Mouse (Mus musculus) megakaryocyte, embryonic 14.5 days (primary cell): Measurements from ENCODE around the gene Mbd4.

Experiments
- FLI1 ChIP-seq: IDR thresholded peaks from 2 replicates; pipeline ENCODE4 v1.6.1; 2012; ENCODE audit warnings: low read length, inconsistent platforms, mixed read lengths
- GATA1 ChIP-seq: IDR thresholded peaks from 3 replicates; pipeline ENCODE4 v1.6.1; 2012; ENCODE audit warnings: mixed read lengths, low read length, inconsistent platforms, borderline replicate concordance

DNA sequence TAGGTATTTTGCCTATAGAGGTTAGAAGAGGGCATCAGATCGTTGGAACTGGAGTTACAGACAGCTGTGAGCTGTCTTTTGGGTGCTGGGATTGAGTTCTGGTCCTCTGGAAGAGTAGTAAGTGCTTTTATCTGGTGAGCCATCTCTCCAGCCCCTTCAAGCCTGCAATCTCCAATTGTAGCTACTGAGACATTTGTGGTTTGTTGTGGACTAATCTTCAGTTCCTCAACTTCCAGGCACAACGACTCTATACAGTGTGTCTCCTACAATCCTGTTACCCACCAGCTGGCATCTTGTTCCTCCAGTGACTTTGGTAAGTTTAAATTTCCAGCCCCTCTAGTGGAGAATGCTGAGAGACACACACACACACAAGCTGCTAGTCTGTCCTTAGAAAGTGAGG is 24.1 kb upstream of the Mbd4 start:
- no peak for TF ChIP-seq GATA1
- no peak for TF ChIP-seq FLI1
